Mouse (Mus musculus) heart, adult 2 months (tissue): ENCODE measurements at regions not wholly inside any gene's neighbourhood (a gene's known extent, or its start where the extent isn't known, plus 50 kb on each side); places are given as distances from the start of the nearest gene placed in this dataset.
"Not testable (repeated sequence)": the region's sequence is repeated elsewhere in the genome, so short reads cannot be mapped to it uniquely, and the experiment has no call there.

Source experiments
- DNase-seq, 2 experiments: peaks; one replicate each; pipeline ENCODE4 v3.0.0; 2021
- H3K27ac ChIP-seq: fragments of 200-600 bp; 2 replicates; pipeline ENCODE4 v1.8.1; 2022
- H3K27me3 ChIP-seq: fragments of 200-500 bp; 2 replicates; pipeline ENCODE4 v1.6.1; 2012; ENCODE audit warnings: mild to moderate bottlenecking, low read length, inconsistent platforms, mixed read lengths; ENCODE audit not compliant: control insufficient read depth, insufficient read depth
- H3K36me3 ChIP-seq: fragments of 200-500 bp; 2 replicates; pipeline ENCODE4 v1.6.1; 2012; ENCODE audit warnings: low read length, inconsistent platforms; ENCODE audit not compliant: control insufficient read depth, insufficient read depth
- H3K4me1 ChIP-seq: fragments of 200-500 bp; 2 replicates; pipeline ENCODE4 v1.6.1; 2011; ENCODE audit warnings: low read length; ENCODE audit not compliant: control insufficient read depth, insufficient read depth
- H3K4me3 ChIP-seq: fragments of 200-600 bp; 2 replicates; pipeline ENCODE4 v1.8.1; 2022
- H3K79me2 ChIP-seq: fragments of 200-500 bp; replicated peaks from 2 replicates; pipeline ENCODE4 v1.6.1; 2012; ENCODE audit warnings: mild to moderate bottlenecking, inconsistent platforms, low read length, moderate library complexity, mixed read lengths; ENCODE audit not compliant: control insufficient read depth, insufficient read depth
- H3K9ac ChIP-seq: fragments of 200-500 bp; 2 replicates; pipeline ENCODE4 v1.6.1; 2012; ENCODE audit warnings: low read depth, mild to moderate bottlenecking, control low read depth, inconsistent platforms, low read length, mixed read lengths
- CTCF ChIP-seq: fragments of 200-600 bp; IDR thresholded peaks from 2 replicates; pipeline ENCODE4 v1.8.1; 2022; ENCODE audit warnings: antibody characterized with exemption, mild to moderate bottlenecking, moderate library complexity
- EP300 ChIP-seq: fragments of 200-500 bp; IDR thresholded peaks from 2 replicates; pipeline ENCODE4 v1.6.1; 2011; ENCODE audit warnings: low read depth, low read length, control low read depth; ENCODE audit not compliant: insufficient read depth
- POLR2A ChIP-seq: fragments of 200-500 bp; IDR thresholded peaks from 2 replicates; pipeline ENCODE4 v1.6.1; 2011; ENCODE audit warnings: mild to moderate bottlenecking, low read depth, low read length, control low read depth; ENCODE audit not compliant: insufficient read depth
- WGBS: fragments of 180-500 bp; shearing (Covaris S2); methylation state at CpG from one replicate; pipeline ENCODE4 v1.1.7; 2018; 5-methylcytosine and 5-hydroxymethylcytosine counted together
- intact Hi-C: fragments of 180-260 bp; cut with DNase I; formaldehyde crosslinking; loops from one replicate; pipeline ENCODE4 v1.15.1; 2025

GRCm38 (mm10) chr7:87096500-87096899 lies 100.6 kb downstream of the Vmn2r79 start:
- WGBS, result 79% methylated on average over 5 of the region's 5 CpGs
- H3K27me3 ChIP-seq, result no peaks in the 10 kb centered on the region
- no peak overlapping the region for H3K4me3 ChIP-seq
- H3K79me2 ChIP-seq, result no peaks in the 10 kb centered on the region
- intact Hi-C loops, result no loop called here
- TF ChIP-seq POLR2A, result no peak
- no peak for TF ChIP-seq CTCF
- no peak for TF ChIP-seq EP300
- no peak overlapping the region for H3K9ac ChIP-seq
- H3K4me1 ChIP-seq, result no peaks in the 10 kb centered on the region
- H3K36me3 ChIP-seq, result no peaks in the 10 kb centered on the region
- DNase-seq, result no peak
- no peak overlapping the region for H3K27ac ChIP-seq

DNA sequence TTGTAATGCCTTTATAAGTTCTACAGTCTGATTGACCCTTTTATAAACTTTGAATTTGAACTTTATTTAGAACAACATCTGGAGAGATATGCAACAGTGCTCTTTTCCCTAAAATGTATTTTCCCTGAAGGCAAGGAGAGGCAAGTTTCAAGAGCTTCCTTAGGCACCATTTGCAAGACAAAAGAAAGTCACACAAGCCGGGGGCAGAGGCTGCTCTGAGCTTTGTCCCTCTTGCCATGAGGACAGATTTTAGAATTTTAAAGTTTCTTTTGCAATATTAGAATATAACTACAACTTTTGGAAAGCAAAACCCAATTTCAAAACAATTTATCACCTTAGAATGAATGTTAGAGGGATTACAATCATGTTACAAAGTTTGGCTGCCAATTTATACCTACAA lies 103.7 kb downstream of the Vmn2r79 start:
- H3K4me3 ChIP-seq, H3K27ac ChIP-seq, H3K9ac ChIP-seq, H3K4me1 ChIP-seq, DNase-seq, H3K27me3 ChIP-seq, H3K36me3 ChIP-seq, intact Hi-C loops, H3K79me2 ChIP-seq: not testable (repeated sequence)
- WGBS, result 43% methylated on average over 1 of the region's 1 CpGs

DNA sequence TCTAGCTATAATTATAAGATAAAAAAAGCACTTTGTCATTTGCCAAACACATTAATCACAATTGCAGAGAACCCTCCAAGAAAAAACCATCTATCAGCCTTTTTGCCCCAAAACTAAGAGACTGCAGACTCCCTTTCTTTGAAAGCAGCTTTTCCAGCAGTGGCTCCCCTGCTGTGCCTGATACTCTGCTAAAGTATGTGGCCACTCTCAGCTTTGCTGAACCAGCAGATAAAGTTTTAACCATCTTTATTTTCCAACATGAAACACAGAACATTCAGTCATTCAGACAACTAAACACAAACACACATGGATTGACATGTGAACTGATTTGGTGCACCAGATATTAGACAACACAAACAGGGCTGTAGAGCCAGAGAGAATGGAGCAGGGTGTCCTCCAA lies 104.5 kb downstream of the Vmn2r79 start:
- H3K36me3 ChIP-seq, H3K79me2 ChIP-seq, DNase-seq, H3K4me3 ChIP-seq, H3K27ac ChIP-seq, H3K27me3 ChIP-seq, H3K9ac ChIP-seq, intact Hi-C loops, H3K4me1 ChIP-seq: not testable (repeated sequence)

GRCm38 (mm10) chr7:87101281-87101680 lies 105.4 kb downstream of the Vmn2r79 start:
- DNase-seq, H3K4me1 ChIP-seq, H3K36me3 ChIP-seq, H3K27ac ChIP-seq, intact Hi-C loops, H3K9ac ChIP-seq, H3K79me2 ChIP-seq, H3K4me3 ChIP-seq, H3K27me3 ChIP-seq: not testable (repeated sequence)
- 66% methylated on average over 5 of the region's 5 CpGs for WGBS

DNA sequence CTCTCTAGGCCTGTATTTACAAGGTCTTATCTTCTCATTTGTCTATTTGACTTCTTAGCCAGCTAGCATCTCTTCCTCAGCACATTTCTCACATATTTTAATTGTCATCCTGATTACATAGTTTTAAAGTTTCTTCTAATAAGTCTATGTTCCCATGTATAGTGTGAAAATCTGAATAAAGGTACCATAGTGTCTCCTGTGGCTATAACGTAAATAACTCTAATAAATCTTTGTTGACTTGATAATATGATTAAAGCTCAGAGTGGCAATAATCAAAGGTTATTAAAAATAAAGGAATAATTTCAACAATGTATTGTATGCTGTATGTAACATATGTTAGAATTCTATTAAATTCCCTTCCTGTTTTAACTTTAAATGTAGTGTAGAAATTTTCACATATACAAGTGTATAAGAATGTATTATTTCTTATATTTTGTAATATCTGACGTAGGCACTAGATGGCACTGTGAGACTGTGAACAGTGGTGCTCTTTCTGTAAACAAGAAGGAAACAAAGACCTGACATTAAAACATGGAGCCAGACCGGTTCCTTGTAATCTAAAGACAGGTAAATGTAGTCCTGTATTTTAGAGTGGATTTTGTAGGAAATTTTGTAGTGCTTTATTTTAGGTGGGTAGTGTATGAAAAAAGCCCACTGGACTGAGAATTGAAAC lies 114.5 kb downstream of the Vmn2r79 start:
- Histone ChIP-seq H3K27ac (no peak overlapping the region), H3K36me3 (no peaks in the 10 kb centered on the region), H3K27me3 (no peaks in the 10 kb centered on the region), H3K9ac (no peak overlapping the region), H3K4me1 (no peaks in the 10 kb centered on the region), H3K4me3 (no peak overlapping the region), H3K79me2 (no peaks in the 10 kb centered on the region)
- intact Hi-C loops, result loop anchor here (5.0 kb wide), 1 partner anchor 457 kb away; no protein-coding TSS in a partner anchor
- no peak for DNase-seq
- peak; percentile 82 for TF ChIP-seq CTCF
- no peak for TF ChIP-seq EP300
- WGBS, result 28% methylated on average over 3 of the region's 3 CpGs

DNA sequence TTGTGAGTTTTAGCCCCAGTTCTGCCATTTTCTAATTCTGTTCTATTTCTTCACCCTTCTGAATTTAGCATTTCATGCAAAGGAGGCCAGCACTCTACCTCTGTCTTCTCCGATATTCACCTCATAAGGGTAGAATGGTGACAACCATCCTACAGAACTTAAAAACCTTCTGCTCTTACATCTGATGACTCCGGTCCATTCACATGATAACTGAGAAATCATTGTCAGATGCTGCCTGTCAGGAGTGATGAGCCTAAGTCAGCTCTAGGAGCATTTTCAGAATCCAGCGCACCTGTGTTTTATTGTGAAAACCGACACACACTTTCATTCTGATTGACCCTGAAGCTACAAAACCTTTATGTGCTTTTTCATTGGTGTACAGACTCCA lies 115.1 kb downstream of the Vmn2r79 start:
- H3K27ac ChIP-seq, result no peak overlapping the region
- no peaks in the 10 kb centered on the region for H3K79me2 ChIP-seq
- no peak overlapping the region for H3K4me3 ChIP-seq
- TF ChIP-seq EP300, result no peak
- TF ChIP-seq POLR2A, result no peak
- TF ChIP-seq CTCF, result no peak
- H3K36me3 ChIP-seq, result no peaks in the 10 kb centered on the region
- no peaks in the 10 kb centered on the region for H3K4me1 ChIP-seq
- intact Hi-C loops, result loop anchor here (5.0 kb wide), 1 partner anchor 456 kb away; no protein-coding TSS in a partner anchor
- WGBS, result 72% methylated on average over 4 of the region's 4 CpGs
- no peak overlapping the region for H3K9ac ChIP-seq
- no peaks in the 10 kb centered on the region for H3K27me3 ChIP-seq
- no peak for DNase-seq

GRCm38 (mm10) chr7:87113654-87114053 lies 117.7 kb downstream of the Vmn2r79 start:
- Histone ChIP-seq H3K27ac (no peak overlapping the region), H3K79me2 (no peaks in the 10 kb centered on the region), H3K27me3 (no peaks in the 10 kb centered on the region), H3K36me3 (no peaks in the 10 kb centered on the region), H3K4me3 (no peak overlapping the region), H3K4me1 (no peaks in the 10 kb centered on the region), H3K9ac (no peak overlapping the region)
- DNase-seq, result no peak
- TF ChIP-seq CTCF (peak; percentile 73), EP300 (no peak)
- 7% methylated on average over 4 of the region's 4 CpGs for WGBS
- intact Hi-C loops, result loop anchor here (1.0 to 5.0 kb wide), 2 partner anchors 163 to 454 kb away; no protein-coding TSS in a partner anchor
